8 mouse cellular contexts compared by ENCODE assay signal in genomic region chr2:94407441-94407840, GRCm38 (mm10). TPM values are rescaled to one million over a fixed set of nuclear protein-coding genes. Genes with fewer than 3 reads are reported as not detected.
DNase-seq lines count a peak whose midpoint lies in the region; ATAC-seq and TF ChIP-seq lines count a peak whose summit lies in the region.

No protein-coding gene starts in this region.

- H3K27me3 ChIP-seq in cerebellum, adult 2 months (ENCODE audit: control insufficient read depth, insufficient read depth, low read length), result no peaks in the 10 kb centered on the region
- no peaks in the 10 kb centered on the region for H3K27me3 ChIP-seq in neural tube, embryonic 11.5 days (ENCODE audit: control insufficient read depth, insufficient read depth, low read length)
- no peaks in the 10 kb centered on the region for H3K27me3 ChIP-seq in limb, embryonic 14.5 days (ENCODE audit: control insufficient read depth, insufficient read depth, low read length)
- no peaks in the 10 kb centered on the region for H3K27me3 ChIP-seq in stomach, embryonic 16.5 days (ENCODE audit: control insufficient read depth, insufficient read depth, low read length)

- H3K27ac ChIP-seq in cerebellum, adult 2 months (ENCODE audit: insufficient read depth, low read length), result no peak overlapping the region
- H3K27ac ChIP-seq in neural tube, embryonic 11.5 days (ENCODE audit: low read depth, low read length), result no peak overlapping the region
- no peak overlapping the region for H3K27ac ChIP-seq in limb, embryonic 14.5 days (replicated peaks; ENCODE audit: low read depth, low read length)
- H3K27ac ChIP-seq in stomach, embryonic 16.5 days (ENCODE audit: low read length), result no peak overlapping the region

- no peak for TF ChIP-seq CTCF in cerebellum, adult 2 months (IDR thresholded peaks at IDR 0.05; ENCODE audit: borderline replicate concordance, insufficient read depth, low read depth, low read length)

- peak overlapping the region; percentile 39; the same call in 1 of the 2 replicates for H3K9ac ChIP-seq in neural tube, embryonic 11.5 days (ENCODE audit: low read length)
- H3K9ac ChIP-seq in limb, embryonic 14.5 days (ENCODE audit: low read depth, low read length, severe bottlenecking), result peak overlapping the region; percentile 87
- peak overlapping the region; percentile 91 for H3K9ac ChIP-seq in stomach, embryonic 16.5 days (ENCODE audit: low read length)

- H3K4me3 ChIP-seq in cerebellum, adult 2 months (replicated peaks; ENCODE audit: insufficient read depth, low read depth, low read length), result peak overlapping the region; percentile 100
- H3K4me3 ChIP-seq in neural tube, embryonic 11.5 days (ENCODE audit: low read depth, low read length), result peak overlapping the region; percentile 59
- peak overlapping the region; percentile 94 for H3K4me3 ChIP-seq in limb, embryonic 14.5 days (replicated peaks; ENCODE audit: low read length)
- peak overlapping the region; percentile 96 for H3K4me3 ChIP-seq in stomach, embryonic 16.5 days (replicated peaks; ENCODE audit: low read length)

- no peaks in the 10 kb centered on the region; the same call in 1 of the 2 replicates for H3K4me1 ChIP-seq in cerebellum, adult 2 months (ENCODE audit: control insufficient read depth, insufficient read depth, low read length)
- peaks cover 7% of the 10 kb centered on the region; the same call in 1 of the 2 replicates for H3K4me1 ChIP-seq in neural tube, embryonic 11.5 days (ENCODE audit: control insufficient read depth, insufficient read depth, low read length)
- H3K4me1 ChIP-seq in limb, embryonic 14.5 days (ENCODE audit: control insufficient read depth, insufficient read depth, low read length), result peaks cover 13% of the 10 kb centered on the region
- peaks cover 12% of the 10 kb centered on the region; the same call in 1 of the 2 replicates for H3K4me1 ChIP-seq in stomach, embryonic 16.5 days (ENCODE audit: control insufficient read depth, insufficient read depth, low read length)

- peak overlapping the region; percentile 63 for H3K4me2 ChIP-seq in neural tube, embryonic 11.5 days (ENCODE audit: low read depth)
- H3K4me2 ChIP-seq in limb, embryonic 14.5 days (replicated peaks; ENCODE audit: low read depth, low read length, severe bottlenecking), result peak overlapping the region; percentile 79
- H3K4me2 ChIP-seq in stomach, embryonic 16.5 days (ENCODE audit: low read depth, low read length), result peak overlapping the region; percentile 86

- no peak for DNase-seq in cerebellum, adult 2 months
- no peak for DNase-seq in cerebellum, postnatal 36 days
- no peak for DNase-seq in neural tube, embryonic 11.5 days (ENCODE audit: low spot score)
- DNase-seq in neural tube, embryonic 10.5 days (ENCODE audit: extremely low spot score, low spot score), result no peak
- DNase-seq in limb, embryonic 14.5 days (ENCODE audit: low spot score), result no peak
- no peak for DNase-seq in ovary, postnatal 14 days (ENCODE audit: low spot score)

- H3K36me3 ChIP-seq in neural tube, embryonic 11.5 days (ENCODE audit: control insufficient read depth, insufficient read depth, low read length), result peaks cover 4% of the 10 kb centered on the region; the same call in 1 of the 2 replicates
- H3K36me3 ChIP-seq in limb, embryonic 14.5 days (ENCODE audit: control insufficient read depth, insufficient read depth, low read length), result peaks cover 25% of the 10 kb centered on the region
- peaks cover 4% of the 10 kb centered on the region; the same call in 1 of the 2 replicates for H3K36me3 ChIP-seq in stomach, embryonic 16.5 days (ENCODE audit: control insufficient read depth, insufficient read depth, low read length)

- whole genome bisulfite sequencing in cerebellum, adult 2 months, result 23% methylated on average over 3 of the region's 3 CpGs
- WGBS in neural tube, embryonic 11.5 days, result 27% methylated on average over 3 of the region's 3 CpGs
- 22% methylated on average over 3 of the region's 3 CpGs for WGBS in limb, embryonic 14.5 days
- WGBS in stomach, embryonic 16.5 days, result 15% methylated on average over 3 of the region's 3 CpGs

- ATAC-seq in neural tube, embryonic 11.5 days (ENCODE audit: insufficient read depth, low FRiP score, low TSS enrichment), result no peak
- no peak for ATAC-seq in limb, embryonic 14.5 days (ENCODE audit: low FRiP score, low read depth)
- ATAC-seq in stomach, embryonic 16.5 days (ENCODE audit: insufficient read depth, low FRiP score), result no peak
- ATAC-seq in activated CD4-positive, CD25-positive, alpha-beta regulatory T cell, adult 4 months, result no peak

- no peaks in the 10 kb centered on the region for H3K9me3 ChIP-seq in neural tube, embryonic 11.5 days (ENCODE audit: control insufficient read depth, low read length)
- H3K9me3 ChIP-seq in limb, embryonic 14.5 days (ENCODE audit: control insufficient read depth, low read length), result no peaks in the 10 kb centered on the region
- H3K9me3 ChIP-seq in stomach, embryonic 16.5 days (replicated peaks; ENCODE audit: control insufficient read depth, low read length), result no peaks in the 10 kb centered on the region

- TF ChIP-seq POLR2A in cerebellum, adult 2 months (IDR thresholded peaks at IDR 0.05; ENCODE audit: borderline replicate concordance, insufficient read depth, low read length), result no peak
- no peak for TF ChIP-seq POLR2A in limb, embryonic 14.5 days (IDR thresholded peaks at IDR 0.05; ENCODE audit: borderline replicate concordance, extremely low read depth, insufficient read depth, insufficient read length)

RNA-seq across cellular contexts. Expression of gene Ttc17, which starts 1.0 kb away (rescaled TPM):
- 44.6 and 46.1 TPM in 2 replicates for polyA plus RNA-seq in cerebellum, adult 2 months (2012; rRNA removed)
- 13.7 and 14.5 TPM in 2 replicates for polyA plus RNA-seq in neural tube, embryonic 11.5 days (2014; fragmentation: Nextera tagmentation; extraction: Ambion mirVana)
- polyA plus RNA-seq in limb, embryonic 14.5 days (2012; rRNA removed), result 18.3 and 19.0 TPM in 2 replicates
- polyA plus RNA-seq in limb, embryonic 14.5 days (2014; fragmentation: Nextera tagmentation; extraction: Ambion mirVana), result 17.8 and 19.1 TPM in 2 replicates
- polyA plus RNA-seq in stomach, embryonic 16.5 days (2015; fragmentation: Nextera tagmentation; extraction: Ambion mirVana), result 19.7 and 20.1 TPM in 2 replicates
- polyA plus RNA-seq in activated CD4-positive, CD25-positive, alpha-beta regulatory T cell, adult 4 months (2017; shearing (Covaris generic)), result 10 to 100 TPM; 34.9 to 36.7 TPM

RNA-seq across cellular contexts. Expression of gene Api5, which starts 30.5 kb away (rescaled TPM):
- 58.3 and 63.6 TPM in 2 replicates for polyA plus RNA-seq in cerebellum, adult 2 months (2012; rRNA removed)
- 229 and 238 TPM in 2 replicates for polyA plus RNA-seq in neural tube, embryonic 11.5 days (2014; fragmentation: Nextera tagmentation; extraction: Ambion mirVana)
- 58.6 and 59.6 TPM in 2 replicates for polyA plus RNA-seq in limb, embryonic 14.5 days (2012; rRNA removed)
- 142 and 152 TPM in 2 replicates for polyA plus RNA-seq in limb, embryonic 14.5 days (2014; fragmentation: Nextera tagmentation; extraction: Ambion mirVana)
- polyA plus RNA-seq in stomach, embryonic 16.5 days (2015; fragmentation: Nextera tagmentation; extraction: Ambion mirVana), result 133 and 134 TPM in 2 replicates
- 100 to 1,000 TPM; 104 to 109 TPM for polyA plus RNA-seq in activated CD4-positive, CD25-positive, alpha-beta regulatory T cell, adult 4 months (2017; shearing (Covaris generic))

Comparison
In these comparisons a context has a peak if more than half of its experiments do, and no peak if none do; other contexts are left out.
1. H3K9ac ChIP-seq: peak in every context shown above with its lines; median percentile 91 in stomach, embryonic 16.5 days; 87 in limb, embryonic 14.5 days; 39 in neural tube, embryonic 11.5 days.